Mouse (Mus musculus): Measurements from ENCODE around the gene Dst. TPM values are rescaled to one million over a fixed set of nuclear protein-coding genes. Genes with fewer than 3 reads are reported as not detected.

The Dst gene
- total and polyA plus RNA-seq, 3 experiments: 9.1 to 28.0 (median 20.5) TPM

GRCm38 (mm10) chr1:34051251-34051650, 143.2 kb downstream of the Dst start:
- no peak for DNase-seq (ENCODE audit: extremely low read depth)
- peaks cover 0 to 6% of the 10 kb centered on the region in 2 experiments for H3K36me3 ChIP-seq (replicated peaks in 1 of 2; ENCODE audit: control insufficient read depth in 1 of 2, insufficient read depth in 1 of 2, low read length in 1 of 2)
- H3K4me2 ChIP-seq (ENCODE audit: insufficient read depth, low read depth, poor library complexity, severe bottlenecking): no peak overlapping the region
- no peaks in the 10 kb centered on the region for H3K27me3 ChIP-seq (replicated peaks)
- dilution Hi-C loops (cut with MboI; ENCODE audit: extremely low pct_ligation_motif_present, extremely low pct_unique_long_range_greater_than_20kb, low sequenced_read_pairs) (no loop called here), in situ Hi-C loops (cut with MboI; ENCODE audit: low pct_ligation_motif_present, low pct_unique_long_range_greater_than_20kb, low sequenced_read_pairs) (no loop called here)
- H3K4me3 ChIP-seq (replicated peaks in 1 of 3; ENCODE audit: low read depth in 2 of 3, low read length in 2 of 3, poor library complexity in 1 of 3): no peak overlapping the region
- no peaks in the 10 kb centered on the region for H3K79me2 ChIP-seq (replicated peaks; ENCODE audit: control insufficient read depth, extremely low read depth, insufficient read depth, poor library complexity, severe bottlenecking)
- no peak overlapping the region for H3K9ac ChIP-seq (ENCODE audit: insufficient read depth, low read depth)
- H3K4me1 ChIP-seq (ENCODE audit: control insufficient read depth in 1 of 2, insufficient read depth in 2 of 2): peaks cover 0 to 7% of the 10 kb centered on the region in 2 experiments; a peak in 2 of 4 replicates
- no peaks in the 10 kb centered on the region for H3K9me3 ChIP-seq (replicated peaks; ENCODE audit: low read length)
- TF ChIP-seq NRF1 (IDR thresholded peaks at IDR 0.05; ENCODE audit: low read depth, low read length): no peak
- TF ChIP-seq HCFC1 (IDR thresholded peaks at IDR 0.05; ENCODE audit: low read depth, low read length): no peak
- TF ChIP-seq POLR2AphosphoS2 (IDR thresholded peaks at IDR 0.05; ENCODE audit: low read depth, low read length): no peak
- no peak for TF ChIP-seq USF1 (IDR thresholded peaks at IDR 0.05; ENCODE audit: low read depth, low read length)
- TF ChIP-seq ETS1 (conservative IDR thresholded peaks at IDR 0.05; ENCODE audit: low read depth, low read length): no peak
- TF ChIP-seq TCF12 (IDR thresholded peaks at IDR 0.05; ENCODE audit: low read depth, low read length): no peak
- no peak for TF ChIP-seq MEF2A (IDR thresholded peaks at IDR 0.05; ENCODE audit: borderline replicate concordance, low read depth, low read length)
- no peak for TF ChIP-seq USF2 (conservative IDR thresholded peaks at IDR 0.05; ENCODE audit: low read depth, low read length)
- TF ChIP-seq CHD1 (IDR thresholded peaks at IDR 0.05; ENCODE audit: low read depth, low read length): no peak
- no peak for TF ChIP-seq MAX (IDR thresholded peaks at IDR 0.05; ENCODE audit: low read length)
- no peak for TF ChIP-seq E2F4 (IDR thresholded peaks at IDR 0.05; ENCODE audit: insufficient replicate concordance, low read depth, low read length)
- TF ChIP-seq CHD2 (IDR thresholded peaks at IDR 0.05; ENCODE audit: low read length): no peak
- TF ChIP-seq TBP (conservative IDR thresholded peaks at IDR 0.05; ENCODE audit: low read depth, low read length): no peak
- no peak for TF ChIP-seq ELF1 (IDR thresholded peaks at IDR 0.05; ENCODE audit: low read depth, low read length)
- H3K27ac ChIP-seq (ENCODE audit: insufficient read depth, low read depth): no peak overlapping the region

GRCm38 (mm10) chr1:34052422-34052821, 144.4 kb downstream of the Dst start:
- Histone ChIP-seq H3K4me3 (replicated peaks in 1 of 3; ENCODE audit: low read depth in 2 of 3, low read length in 2 of 3, poor library complexity in 1 of 3) (no peak overlapping the region), H3K9me3 (replicated peaks; ENCODE audit: low read length) (no peaks in the 10 kb centered on the region), H3K4me1 (ENCODE audit: control insufficient read depth in 1 of 2, insufficient read depth in 2 of 2) (peaks cover 0 to 7% of the 10 kb centered on the region in 2 experiments; a peak in 2 of 4 replicates), H3K9ac (ENCODE audit: insufficient read depth, low read depth) (no peak overlapping the region), H3K27me3 (replicated peaks) (no peaks in the 10 kb centered on the region), H3K27ac (ENCODE audit: insufficient read depth, low read depth) (no peak overlapping the region), H3K79me2 (replicated peaks; ENCODE audit: control insufficient read depth, extremely low read depth, insufficient read depth, poor library complexity, severe bottlenecking) (no peaks in the 10 kb centered on the region), H3K4me2 (ENCODE audit: insufficient read depth, low read depth, poor library complexity, severe bottlenecking) (no peak overlapping the region), H3K36me3 (replicated peaks in 1 of 2; ENCODE audit: control insufficient read depth in 1 of 2, insufficient read depth in 1 of 2, low read length in 1 of 2) (peaks cover 0 to 7% of the 10 kb centered on the region in 2 experiments)
- dilution Hi-C loops (cut with MboI; ENCODE audit: extremely low pct_ligation_motif_present, extremely low pct_unique_long_range_greater_than_20kb, low sequenced_read_pairs): no loop called here
- TF ChIP-seq ELF1 (IDR thresholded peaks at IDR 0.05; ENCODE audit: low read depth, low read length) (no peak), KAT2A (IDR thresholded peaks at IDR 0.05; ENCODE audit: insufficient replicate concordance, low read length) (no peak), TCF12 (IDR thresholded peaks at IDR 0.05; ENCODE audit: low read depth, low read length) (no peak), JUND (conservative IDR thresholded peaks at IDR 0.05; ENCODE audit: low read depth, low read length) (no peak), E2F4 (IDR thresholded peaks at IDR 0.05; ENCODE audit: insufficient replicate concordance, low read depth, low read length) (no peak), TBP (conservative IDR thresholded peaks at IDR 0.05; ENCODE audit: low read depth, low read length) (no peak), USF2 (conservative IDR thresholded peaks at IDR 0.05; ENCODE audit: low read depth, low read length) (no peak), CTCF (conservative IDR thresholded peaks at IDR 0.05 in 1 of 2, IDR thresholded peaks at IDR 0.05 in 1 of 2; ENCODE audit: low read depth in 2 of 2, low read length in 2 of 2) (no peak), EP300 (IDR thresholded peaks at IDR 0.05; ENCODE audit: low read length) (no peak), ETS1 (conservative IDR thresholded peaks at IDR 0.05; ENCODE audit: low read depth, low read length) (no peak), RCOR1 (conservative IDR thresholded peaks at IDR 0.05; ENCODE audit: low read depth, low read length) (no peak)
- in situ Hi-C loops (cut with MboI; ENCODE audit: low pct_ligation_motif_present, low pct_unique_long_range_greater_than_20kb, low sequenced_read_pairs): no loop called here
- DNase-seq (ENCODE audit: extremely low read depth): no peak
